Mouse (Mus musculus): ENCODE results near the gene Olig2. TPM values are rescaled to one million over a fixed set of nuclear protein-coding genes. Genes with fewer than 3 reads are reported as not detected.

Gene Olig2
- total RNA-seq (2022) = not detected

DNA sequence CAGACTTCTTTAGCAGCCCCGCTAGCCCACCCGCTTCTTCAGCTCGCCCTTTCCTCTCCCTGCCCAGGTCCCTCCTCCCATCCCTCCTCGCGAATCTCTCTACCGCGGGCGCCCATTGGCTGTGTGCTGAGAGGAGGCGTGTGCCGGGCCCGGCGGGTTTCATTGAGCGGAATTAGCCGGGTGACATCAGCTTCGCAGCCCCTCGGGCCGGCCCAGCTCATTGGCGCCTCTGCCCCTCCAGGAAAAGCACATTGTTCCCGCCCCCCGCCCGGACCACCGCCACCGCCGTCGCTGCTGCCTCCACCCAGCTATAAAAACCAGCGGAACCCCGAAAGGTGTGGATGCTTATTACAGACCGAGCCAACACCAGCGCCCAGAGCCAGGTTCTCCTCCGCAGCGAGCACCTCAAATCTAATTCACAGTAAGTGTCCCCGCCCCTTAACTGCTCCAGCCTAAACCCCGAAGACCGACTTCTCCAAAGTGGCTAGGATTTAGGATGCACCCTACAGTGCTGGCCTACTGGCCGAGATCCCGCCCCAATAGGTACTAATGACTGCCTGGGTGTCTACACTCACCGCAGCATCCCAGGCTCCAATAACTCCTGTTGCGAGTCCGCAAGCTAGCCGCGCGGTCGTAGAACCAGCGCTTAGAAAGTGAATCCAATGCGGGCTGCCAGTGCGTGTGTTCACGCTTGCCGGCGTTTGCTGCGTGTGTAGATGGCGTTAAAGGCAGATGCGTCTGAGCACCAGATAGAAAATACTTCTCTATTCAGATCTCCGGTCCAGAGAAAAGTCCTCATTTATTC is at the start of gene Olig2:
TSS of gene Olig2 (plus strand) at position 225 of the 805 bp plus-strand sequence.
- DNase-seq = no peak

DNA sequence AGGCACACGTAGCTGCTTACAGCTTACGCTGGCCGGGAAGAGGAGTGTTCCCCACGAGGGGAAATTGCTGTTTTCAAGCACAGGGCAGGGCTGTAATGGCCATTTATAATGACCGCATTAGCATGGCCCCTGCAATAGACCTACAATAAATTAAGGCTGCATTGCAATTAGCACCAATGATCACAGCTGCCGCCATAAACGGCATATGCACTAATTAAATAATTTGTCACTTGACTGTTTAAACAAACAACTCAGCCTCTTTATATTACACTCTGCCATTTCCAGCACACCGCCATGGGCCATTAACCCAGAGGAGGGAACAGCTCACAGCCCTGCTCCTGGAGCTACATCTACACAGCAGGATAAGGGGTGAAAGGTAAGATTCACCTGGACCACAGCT is 49.4 kb upstream of the Olig2 start:
- DNase-seq = no peak

DNA sequence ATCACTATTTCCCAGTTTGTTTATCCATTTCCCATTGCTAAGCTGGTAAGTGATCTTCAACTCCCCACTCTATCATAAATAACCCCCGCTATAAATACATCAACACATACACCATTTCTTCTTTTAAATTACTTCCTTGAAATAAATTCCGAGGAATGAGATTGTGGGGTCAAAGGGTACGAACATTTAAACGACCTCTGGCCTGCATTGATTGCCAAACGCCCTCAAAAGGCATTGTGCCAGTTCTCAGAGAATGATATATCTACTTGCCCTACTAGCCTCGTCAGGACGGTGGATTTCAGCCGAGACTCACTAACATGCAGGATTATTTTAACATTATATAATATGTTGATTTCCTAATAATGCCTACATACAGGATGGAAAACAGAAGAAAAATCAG is 38.2 kb upstream of the Olig2 start:
- DNase-seq = no peak

DNA sequence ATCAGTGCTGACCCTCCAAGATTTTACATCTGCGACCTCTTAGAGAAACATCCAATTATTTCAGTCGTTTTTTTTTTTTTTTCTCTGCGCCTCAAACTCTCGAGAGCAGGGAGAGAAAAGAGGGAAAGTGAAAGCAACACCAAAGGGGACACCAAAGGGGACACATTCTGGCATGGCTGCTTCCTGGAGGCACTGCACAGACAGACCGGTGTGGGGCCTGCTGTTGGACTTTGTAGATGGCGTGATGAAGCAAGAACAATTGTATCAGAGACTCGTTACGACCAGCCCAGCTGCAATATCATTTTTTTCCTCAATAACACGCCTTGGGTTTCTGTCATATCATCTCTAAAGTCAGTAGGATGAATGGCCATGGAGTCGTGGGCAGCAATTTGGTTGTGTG is 37.6 kb upstream of the Olig2 start:
- DNase-seq = no peak

DNA sequence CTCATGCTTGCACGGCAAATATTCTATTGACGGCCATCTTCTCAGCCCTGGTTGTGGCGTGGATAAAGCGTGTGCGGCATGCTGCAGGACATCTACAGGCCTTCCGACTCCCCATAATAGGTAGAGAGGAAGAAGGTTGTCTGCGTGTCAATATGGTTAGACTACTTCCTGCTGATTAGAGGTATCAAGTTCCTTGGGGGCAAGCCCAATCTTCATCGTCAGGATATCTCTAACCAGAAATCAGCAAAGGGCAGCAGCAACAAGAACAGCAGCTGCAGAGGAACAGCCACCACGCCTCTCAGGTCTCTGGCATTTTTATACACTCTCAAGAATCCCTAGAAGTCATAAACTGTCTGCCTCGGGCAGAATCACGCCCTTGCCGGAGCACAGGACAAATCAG is 37.0 kb upstream of the Olig2 start:
- no peak for DNase-seq

DNA sequence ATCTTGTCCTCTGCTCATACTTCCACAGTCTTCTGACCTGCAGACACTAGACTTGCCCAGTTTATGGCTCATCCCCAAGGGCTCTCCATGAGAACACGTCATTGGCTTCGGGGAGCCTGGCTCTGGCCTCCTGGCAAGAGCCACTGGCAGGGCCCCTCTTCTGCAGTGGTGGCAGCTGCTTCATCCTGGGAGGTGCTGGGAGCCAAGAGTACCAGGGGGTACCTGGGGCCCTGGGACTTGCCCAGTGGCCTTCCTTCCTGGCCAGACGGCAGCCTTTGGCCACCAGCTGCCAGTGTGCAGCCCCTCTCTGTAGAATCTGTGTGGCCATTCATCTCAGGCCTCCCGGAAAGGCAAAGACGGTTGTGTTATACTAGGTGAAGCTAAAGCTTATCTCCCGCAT is 34.0 kb upstream of the Olig2 start:
- DNase-seq = no peak

DNA sequence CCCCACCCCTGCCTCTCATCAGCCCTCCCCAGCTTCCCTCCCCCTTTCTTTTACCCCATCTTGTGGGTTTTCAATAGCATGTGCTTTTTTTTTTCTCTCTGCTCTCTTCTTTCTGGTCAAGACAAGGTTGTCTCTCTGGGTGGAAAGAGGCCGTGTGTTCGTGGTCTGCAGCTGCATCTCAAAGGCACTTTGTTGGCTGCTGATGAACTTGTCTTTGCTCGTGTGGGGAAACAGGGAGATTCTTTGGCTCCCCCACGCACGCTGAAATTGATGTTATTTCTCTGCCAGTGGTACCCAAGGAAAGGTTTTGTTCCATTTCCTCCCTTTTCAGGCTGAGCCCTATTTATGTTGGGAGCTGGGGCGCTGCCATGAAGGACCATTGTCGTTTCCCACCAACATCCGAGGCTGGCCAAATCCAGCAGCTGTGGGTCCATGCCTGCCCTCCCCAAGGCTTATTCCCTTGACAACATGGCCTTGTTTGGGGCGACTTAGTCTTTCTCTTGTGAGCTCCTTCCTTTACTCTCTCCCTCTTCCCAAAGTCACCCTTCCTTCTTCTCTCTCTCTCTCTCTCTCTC is 33.5 kb upstream of the Olig2 start:
- DNase-seq = no peak

DNA sequence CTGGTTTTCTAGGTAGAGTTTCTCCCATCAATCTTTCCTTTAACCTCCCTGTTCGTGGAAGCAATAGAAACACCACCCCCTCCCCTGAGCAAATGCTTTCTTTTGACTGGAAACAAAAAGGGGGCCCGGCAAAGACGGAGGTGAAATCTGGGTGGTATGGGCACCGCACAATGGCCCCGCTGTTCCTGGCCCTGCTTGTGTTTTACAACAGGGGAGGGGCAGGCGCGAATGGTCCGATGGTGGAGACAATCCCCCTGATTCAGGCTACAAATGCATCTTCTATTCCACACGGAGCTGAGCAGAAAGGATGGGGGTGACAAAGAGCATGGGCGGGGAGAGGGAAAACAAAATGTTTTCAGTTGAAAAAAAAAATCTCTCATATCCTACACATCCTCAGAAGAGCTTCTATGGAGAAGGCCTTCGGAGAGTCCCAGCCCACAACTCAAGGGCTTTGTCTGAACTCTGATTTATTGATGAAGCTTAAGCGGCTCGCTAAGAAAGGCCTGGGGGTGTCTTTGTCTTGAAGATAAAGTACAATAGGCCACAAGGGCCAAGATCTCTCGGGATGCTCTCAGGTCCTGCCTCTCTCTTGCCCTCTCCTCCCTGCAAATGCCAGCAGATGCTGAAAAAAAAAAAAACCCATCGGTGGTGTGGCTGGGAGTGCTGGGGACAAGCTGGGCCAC is 32.4 kb upstream of the Olig2 start:
- no peak for DNase-seq

DNA sequence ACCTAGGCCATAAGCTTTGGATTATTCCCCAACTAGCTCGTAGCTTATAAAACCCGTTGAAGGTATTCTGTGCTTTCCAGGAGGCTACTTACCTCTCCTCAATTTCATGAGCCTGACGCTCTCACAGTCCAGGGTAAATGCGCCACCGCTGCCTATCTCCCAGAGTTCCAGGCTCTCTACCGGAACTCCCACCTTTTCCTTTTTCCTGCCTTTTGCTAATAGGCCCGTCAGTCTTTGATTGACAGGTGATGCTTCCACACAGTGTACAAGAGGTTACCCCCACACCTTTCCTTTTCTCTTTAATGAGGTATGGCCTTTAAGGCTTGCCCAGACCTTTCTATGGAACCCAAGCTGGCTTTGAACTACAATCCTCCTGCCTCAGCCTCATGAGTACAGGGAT is 25.4 kb upstream of the Olig2 start:
- no peak for DNase-seq

DNA sequence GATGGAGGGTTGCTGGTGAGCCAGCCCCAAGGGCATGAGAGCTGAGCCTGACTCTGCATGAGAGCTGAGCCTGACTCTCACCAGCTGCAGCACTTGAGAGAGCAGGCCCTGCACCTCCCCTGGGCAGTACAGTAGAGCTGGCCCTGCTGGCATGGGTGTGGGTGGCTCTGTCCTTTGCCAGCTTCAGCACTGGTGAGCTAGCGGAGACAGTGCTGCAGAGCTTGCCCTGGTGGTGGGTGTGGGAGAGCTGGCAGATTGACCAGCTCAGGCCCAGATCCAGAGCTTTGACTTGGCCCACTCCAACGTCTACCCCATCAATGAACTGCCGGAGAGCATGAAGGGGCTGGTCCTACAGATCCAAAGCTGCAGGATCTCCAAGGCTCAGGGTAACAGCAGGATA is 22.3 kb upstream of the Olig2 start:
- DNase-seq = no peak

DNA sequence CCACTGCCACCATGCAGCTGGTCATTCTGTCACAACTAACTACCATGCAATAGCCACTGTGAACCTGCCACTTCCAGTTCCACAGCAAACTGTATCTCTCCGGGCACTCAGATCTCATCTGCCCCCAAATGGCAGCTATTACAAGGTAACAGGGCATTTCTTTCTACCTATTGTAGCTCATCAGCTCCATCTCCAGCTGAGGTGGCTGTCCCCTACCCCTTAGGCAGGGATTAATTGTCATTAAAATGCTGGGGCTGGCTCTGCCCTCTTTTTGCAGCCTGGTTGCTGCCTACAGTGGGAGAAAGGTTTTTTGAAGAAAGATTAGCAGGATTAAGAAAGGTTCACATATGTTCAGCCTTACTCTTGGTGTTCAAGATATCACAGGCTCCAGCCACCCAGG is 18.9 kb upstream of the Olig2 start:
- DNase-seq = no peak

DNA sequence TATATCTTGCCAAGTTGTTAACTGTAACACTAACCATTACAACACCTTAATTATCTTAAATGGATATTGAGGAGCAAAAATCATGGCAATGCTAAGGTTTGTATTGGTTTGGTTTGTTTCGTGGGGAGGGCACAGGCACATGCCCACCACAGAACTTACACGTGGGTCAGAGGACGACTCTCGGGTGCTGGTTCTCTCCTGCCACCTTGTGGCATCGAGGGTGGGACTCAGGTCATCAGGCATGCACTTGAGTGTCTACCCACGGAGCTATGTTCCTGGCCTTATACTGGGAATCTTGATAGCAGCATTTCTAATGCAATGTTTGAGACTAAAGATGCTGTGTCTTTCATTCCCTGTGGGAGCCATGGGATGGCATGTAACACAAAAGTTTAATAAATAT is 8.2 kb upstream of the Olig2 start:
- no peak for DNase-seq

DNA sequence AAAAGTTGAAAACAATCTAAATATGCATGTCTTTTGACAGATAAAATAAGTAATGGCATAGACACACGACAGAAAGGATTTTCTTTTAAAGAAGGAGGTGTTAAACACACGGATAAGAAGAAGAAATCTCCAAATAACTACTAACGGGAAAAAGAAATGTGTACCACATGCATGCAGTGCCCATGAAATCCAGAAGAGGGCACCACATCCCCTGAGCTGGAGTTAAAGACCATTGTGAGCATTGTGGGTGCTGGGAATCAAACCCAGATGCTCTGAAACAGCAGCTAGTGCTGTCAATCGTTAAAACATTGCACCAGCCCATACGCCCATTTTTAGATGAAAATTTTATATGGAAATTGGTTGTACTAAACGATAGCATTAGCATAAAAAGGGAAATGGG is 7.3 kb upstream of the Olig2 start:
- no peak for DNase-seq

DNA sequence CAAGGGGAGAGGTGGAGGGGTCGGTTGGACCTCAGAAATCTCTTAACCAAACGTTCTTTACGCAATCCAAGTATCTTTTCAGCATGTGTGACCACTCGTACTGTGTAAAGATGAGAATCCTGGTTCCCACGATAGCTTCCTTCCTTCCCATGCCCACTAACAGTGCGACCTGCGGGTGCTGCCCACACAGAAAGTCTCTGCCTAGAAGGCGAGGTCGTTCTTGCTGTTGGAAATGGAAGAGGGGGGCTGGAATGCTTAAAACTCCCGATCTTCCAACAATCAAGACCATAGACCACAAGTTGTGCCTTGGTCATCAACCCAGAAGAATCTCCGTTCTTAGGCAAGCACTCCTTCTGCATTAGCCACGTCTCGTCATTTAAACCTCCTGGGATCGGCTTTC is 6.0 kb upstream of the Olig2 start:
- no peak for DNase-seq

DNA sequence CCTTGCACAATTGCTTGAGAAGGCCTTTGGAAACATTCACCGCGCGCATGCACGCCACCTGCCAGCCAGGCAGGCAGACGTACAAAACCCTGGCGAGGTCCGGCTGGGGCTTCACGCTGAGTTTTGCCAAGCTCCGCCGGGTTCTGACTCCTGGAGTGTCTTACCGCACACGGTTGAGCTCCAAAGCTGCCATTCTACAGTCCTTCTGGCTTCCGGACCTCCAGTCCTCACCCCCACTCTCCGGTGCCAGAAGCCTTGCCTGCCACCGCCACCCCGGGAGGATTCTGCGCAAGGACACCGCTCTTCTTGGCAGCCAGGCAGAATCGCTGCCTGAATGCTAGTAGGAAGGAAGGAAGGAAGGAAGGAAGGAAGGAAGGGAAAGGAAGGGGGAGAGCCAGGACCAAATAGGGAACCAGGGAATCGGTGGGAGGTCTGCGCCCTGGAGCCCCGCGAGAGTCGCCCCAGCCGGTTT is 3.0 kb upstream of the Olig2 start:
- DNase-seq = no peak

DNA sequence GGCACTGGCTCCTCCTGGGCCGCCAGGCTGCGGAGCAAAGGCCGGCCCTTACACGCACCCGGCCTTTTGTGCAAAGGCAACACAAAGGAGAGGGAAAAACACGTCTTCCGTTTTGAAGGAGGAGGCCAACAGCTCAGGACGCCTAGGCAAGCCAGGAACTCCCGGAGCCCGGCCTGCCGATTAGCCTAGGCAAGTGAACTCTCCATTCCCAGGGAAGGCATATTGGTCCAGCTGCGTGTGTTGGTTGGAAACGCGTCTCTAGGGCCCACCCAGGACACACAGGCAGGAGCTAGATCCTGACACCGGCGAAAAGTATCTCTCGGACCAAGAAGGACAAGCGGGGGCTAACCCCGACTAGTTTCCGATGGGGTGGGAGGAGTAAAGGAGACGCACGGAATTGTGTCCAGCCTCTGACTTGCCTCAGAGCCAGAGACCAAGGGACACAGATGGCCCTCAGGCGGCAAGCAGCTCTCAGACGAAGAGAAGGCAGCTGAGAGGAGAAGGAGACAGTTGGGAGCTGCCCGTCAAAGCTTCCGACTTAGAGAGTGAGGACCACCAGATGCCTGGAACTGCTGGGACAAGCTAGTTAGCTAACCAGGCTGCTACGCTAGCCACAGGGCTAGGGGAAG is 2.5 kb upstream of the Olig2 start:
- DNase-seq = no peak

DNA sequence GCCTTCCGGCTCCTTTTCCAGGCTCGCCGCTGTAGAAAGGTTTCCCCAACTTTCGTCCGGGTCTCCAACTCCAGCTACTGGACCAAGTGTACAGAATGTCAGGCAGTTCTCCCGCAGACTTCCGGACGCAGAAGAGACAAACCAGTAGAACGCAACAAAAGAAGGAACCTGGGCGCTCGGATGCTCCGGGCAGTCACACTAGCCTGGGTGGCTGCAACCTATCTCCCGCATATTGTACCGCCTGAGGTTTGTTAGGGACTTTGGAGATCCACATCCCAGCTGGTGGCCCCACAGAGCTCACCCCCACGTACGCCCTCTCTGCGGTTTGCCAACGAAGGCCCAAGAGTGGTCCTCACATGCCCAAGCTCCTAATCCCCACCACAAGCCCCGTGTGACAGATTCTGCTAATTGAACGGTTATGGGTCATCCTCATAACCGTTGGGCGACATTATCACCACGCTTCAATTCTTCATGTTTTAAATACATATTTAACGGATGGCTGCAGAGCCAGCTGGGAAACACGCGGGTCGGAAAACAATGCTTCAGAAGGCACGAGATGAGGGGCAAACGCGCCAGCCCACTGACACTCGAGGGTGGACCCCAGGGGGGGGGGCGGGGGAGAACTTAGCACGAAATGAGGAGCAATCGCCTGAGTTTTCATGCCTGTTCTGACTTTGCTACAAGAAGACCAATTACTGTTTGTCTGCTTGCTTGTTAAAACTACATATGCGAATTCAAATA is 1.8 kb upstream of the Olig2 start:
- DNase-seq = no peak

DNA sequence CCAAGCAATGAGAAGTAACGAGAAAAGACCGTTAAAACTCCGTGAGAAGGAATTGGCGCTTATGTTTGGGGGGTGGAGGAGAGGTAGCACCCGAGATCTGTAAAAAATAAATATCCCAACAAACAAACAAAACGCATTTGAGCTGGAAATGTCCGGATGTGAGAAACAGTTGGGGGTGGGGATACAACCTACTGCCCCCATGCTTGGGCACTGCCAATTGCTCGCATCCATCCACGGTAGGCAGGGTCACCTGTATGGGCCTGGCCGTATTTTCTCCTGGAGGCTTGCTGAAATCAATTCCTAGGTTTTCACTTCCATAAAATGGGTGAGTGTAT is 1.2 kb upstream of the Olig2 start:
- no peak for DNase-seq

DNA sequence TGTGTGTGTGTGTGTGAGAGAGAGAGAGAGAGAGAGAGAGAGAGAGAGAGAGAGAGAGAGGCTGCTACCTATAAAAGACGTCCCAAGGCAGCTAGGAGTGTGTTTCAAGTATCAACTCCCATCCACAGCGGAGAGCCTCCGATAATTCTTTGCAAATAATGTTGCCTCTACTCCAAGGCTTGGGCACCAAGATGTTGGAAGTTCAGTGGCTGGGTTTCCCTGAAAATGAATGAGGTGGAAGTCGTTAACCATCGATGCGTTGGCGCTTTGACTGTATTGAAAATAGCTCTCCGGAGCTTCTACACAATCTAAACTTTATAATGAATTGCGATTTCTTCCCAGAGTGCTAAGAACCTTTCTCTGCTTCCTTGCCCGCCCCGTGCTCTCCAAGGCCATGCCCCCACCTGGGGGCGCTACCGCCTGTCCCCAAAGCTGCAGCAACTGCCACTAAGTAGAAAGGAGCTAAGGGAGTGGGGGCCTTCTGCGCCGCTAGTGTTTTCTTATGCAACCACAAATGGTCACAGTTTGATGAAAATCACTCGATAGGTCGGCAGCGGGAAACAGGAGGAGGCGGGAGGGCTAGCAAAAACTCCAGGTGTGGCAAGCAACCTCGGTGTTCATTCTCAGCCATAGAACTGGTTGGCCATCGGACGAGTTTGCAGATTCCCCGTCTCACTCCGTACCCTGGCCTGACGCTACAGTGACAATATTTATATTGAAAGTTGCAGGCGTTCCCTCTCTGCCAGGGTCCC is 600 bp upstream of the Olig2 start:
- DNase-seq = no peak

DNA sequence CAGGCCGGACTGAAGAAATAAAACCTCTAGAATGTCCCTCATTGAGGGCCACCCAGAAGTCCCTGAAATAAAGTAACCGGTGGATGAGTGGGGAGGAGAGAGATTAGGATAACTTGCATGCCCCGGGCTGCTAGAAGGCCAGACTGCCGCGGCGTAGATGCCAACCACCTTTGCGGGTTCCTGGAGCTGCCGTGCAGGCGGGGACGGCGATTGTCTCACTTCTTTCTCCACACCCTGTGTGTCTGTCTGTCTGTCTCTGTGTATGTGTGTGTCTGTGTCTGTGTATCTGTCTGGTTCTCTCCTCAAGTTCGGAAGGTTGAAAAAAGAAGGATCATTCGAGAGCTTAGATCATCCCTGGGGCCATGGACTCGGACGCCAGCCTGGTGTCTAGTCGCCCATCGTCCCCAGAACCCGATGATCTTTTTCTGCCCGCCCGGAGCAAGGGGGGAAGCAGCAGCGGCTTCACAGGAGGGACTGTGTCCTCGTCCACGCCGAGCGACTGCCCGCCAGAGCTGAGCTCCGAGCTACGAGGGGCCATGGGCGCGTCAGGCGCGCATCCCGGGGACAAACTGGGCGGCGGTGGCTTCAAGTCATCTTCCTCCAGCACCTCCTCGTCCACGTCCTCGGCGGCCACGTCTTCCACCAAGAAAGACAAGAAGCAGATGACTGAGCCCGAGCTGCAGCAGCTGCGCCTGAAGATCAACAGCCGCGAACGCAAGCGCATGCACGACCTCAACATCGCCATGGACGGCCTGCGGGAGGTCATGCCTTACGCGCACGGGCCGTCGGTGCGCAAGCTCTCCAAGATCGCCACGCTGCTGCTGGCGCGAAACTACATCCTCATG is 1.0 kb downstream of the Olig2 start:
- no peak for DNase-seq
